Mouse (Mus musculus) T-helper 2 cell (primary cell): ENCODE measurements at regions not wholly inside any gene's neighbourhood (a gene's known extent, or its start where the extent isn't known, plus 50 kb on each side); places are given as distances from the start of the nearest gene placed in this dataset.

Experiments
- in situ Hi-C: fragments of 300-600 bp; cut with MboI, MseI; formaldehyde crosslinking; loops from one replicate; pipeline ENCODE4 v1.15.1; 2025; ENCODE audit warnings: high pct_unique_total_duplicates

- in situ Hi-C loops: no loop called here
Observed at GRCm38 (mm10) chr2:135606306-135606705, 52.5 kb upstream of the Plcb4 start.
